Mouse (Mus musculus): Measurements from ENCODE around the gene Cep57. TPM values are rescaled to one million over a fixed set of nuclear protein-coding genes. Genes with fewer than 3 reads are reported as not detected.

Cep57 gene
- total and polyA plus RNA-seq, 3 experiments: 26.5 to 50.6 (median 49.4) TPM

DNA sequence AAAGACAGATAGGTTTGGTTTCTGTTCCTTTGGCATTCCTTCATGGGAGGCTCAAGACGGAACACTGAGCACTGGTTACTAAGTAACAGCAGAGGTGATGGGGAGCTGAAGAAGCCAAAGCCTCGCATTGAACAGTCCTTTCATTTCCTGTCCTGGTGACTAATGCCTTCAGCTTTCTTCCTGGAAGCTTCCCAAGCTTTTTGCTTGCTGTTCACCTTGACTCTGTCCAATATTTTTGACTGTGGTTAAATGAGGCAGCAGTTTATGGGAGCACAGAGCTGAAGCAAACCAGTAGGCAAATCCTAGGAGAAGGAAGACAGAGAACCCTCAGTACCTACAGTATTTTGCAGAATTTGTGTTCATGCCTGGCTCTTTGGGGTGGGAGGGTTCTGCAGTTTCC lies 48.4 kb upstream of the Cep57 start:
- no peaks in the 10 kb centered on the region for H3K4me1 ChIP-seq (ENCODE audit: control insufficient read depth in 1 of 2, insufficient read depth in 2 of 2)
- DNase-seq (ENCODE audit: extremely low read depth): no peak
- TF ChIP-seq ETS1 (conservative IDR thresholded peaks at IDR 0.05; ENCODE audit: low read depth, low read length) (no peak), MEF2A (IDR thresholded peaks at IDR 0.05; ENCODE audit: borderline replicate concordance, low read depth, low read length) (no peak), GABPA (IDR thresholded peaks at IDR 0.05; ENCODE audit: insufficient replicate concordance, low read depth, low read length) (no peak), CTCF (conservative IDR thresholded peaks at IDR 0.05 in 1 of 2, IDR thresholded peaks at IDR 0.05 in 1 of 2; ENCODE audit: low read depth in 2 of 2, low read length in 2 of 2) (no peak), ZC3H11A (IDR thresholded peaks at IDR 0.05; ENCODE audit: low read depth, low read length) (no peak), CHD1 (IDR thresholded peaks at IDR 0.05; ENCODE audit: low read depth, low read length) (no peak), TCF12 (IDR thresholded peaks at IDR 0.05; ENCODE audit: low read depth, low read length) (no peak), RCOR1 (conservative IDR thresholded peaks at IDR 0.05; ENCODE audit: low read depth, low read length) (no peak), JUND (conservative IDR thresholded peaks at IDR 0.05; ENCODE audit: low read depth, low read length) (no peak), POLR2A (IDR thresholded peaks at IDR 0.05; ENCODE audit: low read depth, low read length) (no peak), EP300 (IDR thresholded peaks at IDR 0.05; ENCODE audit: low read length) (no peak), POLR2AphosphoS2 (IDR thresholded peaks at IDR 0.05; ENCODE audit: low read depth, low read length) (no peak), NELFE (IDR thresholded peaks at IDR 0.05; ENCODE audit: low read depth, low read length) (no peak), USF2 (conservative IDR thresholded peaks at IDR 0.05; ENCODE audit: low read depth, low read length) (no peak)
- H3K79me2 ChIP-seq (replicated peaks; ENCODE audit: control insufficient read depth, extremely low read depth, insufficient read depth, poor library complexity, severe bottlenecking): no peaks in the 10 kb centered on the region
- in situ Hi-C loops (cut with MboI; ENCODE audit: low pct_ligation_motif_present, low pct_unique_long_range_greater_than_20kb, low sequenced_read_pairs) (loop anchor here (25.0 kb wide), 2 partner anchors 287 to 812 kb away; no protein-coding TSS in a partner anchor), dilution Hi-C loops (cut with MboI; ENCODE audit: extremely low pct_ligation_motif_present, extremely low pct_unique_long_range_greater_than_20kb, low sequenced_read_pairs) (no loop called here)
- H3K9ac ChIP-seq (ENCODE audit: insufficient read depth, low read depth): no peak overlapping the region
- H3K27me3 ChIP-seq (replicated peaks): no peaks in the 10 kb centered on the region
- no peaks in the 10 kb centered on the region for H3K9me3 ChIP-seq (replicated peaks; ENCODE audit: low read length)
- no peaks in the 10 kb centered on the region for H3K36me3 ChIP-seq (replicated peaks in 1 of 2; ENCODE audit: control insufficient read depth in 1 of 2, insufficient read depth in 1 of 2, low read length in 1 of 2)
- no peak overlapping the region for H3K4me2 ChIP-seq (ENCODE audit: insufficient read depth, low read depth, poor library complexity, severe bottlenecking)
- H3K27ac ChIP-seq (ENCODE audit: insufficient read depth, low read depth): no peak overlapping the region
- H3K4me3 ChIP-seq (replicated peaks in 1 of 3; ENCODE audit: low read depth in 2 of 3, low read length in 2 of 3, poor library complexity in 1 of 3): no peak overlapping the region

DNA sequence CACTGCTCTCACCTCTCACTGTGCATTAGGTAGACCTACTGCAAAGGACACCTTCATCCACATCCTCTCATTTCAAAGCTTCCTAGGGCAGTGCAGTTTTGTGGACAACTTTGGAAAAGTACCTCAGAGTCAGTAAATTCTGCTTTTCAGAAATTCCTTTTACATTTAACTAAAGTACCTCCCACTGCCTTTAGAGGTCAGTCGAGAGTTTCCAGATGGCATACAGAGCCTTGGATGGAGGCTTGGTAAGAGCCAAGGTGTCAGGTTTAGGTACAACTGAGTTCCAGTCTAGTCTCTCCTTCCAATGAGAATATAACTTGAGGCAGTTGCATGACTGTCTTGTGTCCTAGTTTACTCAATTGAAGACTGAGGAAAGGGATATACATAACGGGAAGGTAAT lies 47.5 kb upstream of the Cep57 start:
- H3K27ac ChIP-seq (ENCODE audit: insufficient read depth, low read depth): no peak overlapping the region
- dilution Hi-C loops (cut with MboI; ENCODE audit: extremely low pct_ligation_motif_present, extremely low pct_unique_long_range_greater_than_20kb, low sequenced_read_pairs): no loop called here
- DNase-seq (ENCODE audit: extremely low read depth): peak; percentile 42
- in situ Hi-C loops (cut with MboI; ENCODE audit: low pct_ligation_motif_present, low pct_unique_long_range_greater_than_20kb, low sequenced_read_pairs): no loop called here
- no peak overlapping the region for H3K4me3 ChIP-seq (replicated peaks in 1 of 3; ENCODE audit: low read depth in 2 of 3, low read length in 2 of 3, poor library complexity in 1 of 3)
- TF ChIP-seq USF2 (conservative IDR thresholded peaks at IDR 0.05; ENCODE audit: low read depth, low read length) (no peak), SMC3 (IDR thresholded peaks at IDR 0.05; ENCODE audit: low read depth, low read length) (peak; percentile 67), ELF1 (IDR thresholded peaks at IDR 0.05; ENCODE audit: low read depth, low read length) (no peak), CTCF (conservative IDR thresholded peaks at IDR 0.05 in 1 of 2, IDR thresholded peaks at IDR 0.05 in 1 of 2; ENCODE audit: low read depth in 2 of 2, low read length in 2 of 2) (peak; percentile 71 to 76), POLR2A (IDR thresholded peaks at IDR 0.05; ENCODE audit: low read depth, low read length) (no peak), HCFC1 (IDR thresholded peaks at IDR 0.05; ENCODE audit: low read depth, low read length) (no peak), NRF1 (IDR thresholded peaks at IDR 0.05; ENCODE audit: low read depth, low read length) (no peak), USF1 (IDR thresholded peaks at IDR 0.05; ENCODE audit: low read depth, low read length) (no peak), CHD2 (IDR thresholded peaks at IDR 0.05; ENCODE audit: low read length) (no peak), ZMIZ1 (IDR thresholded peaks at IDR 0.05; ENCODE audit: low read depth, low read length) (no peak), JUND (conservative IDR thresholded peaks at IDR 0.05; ENCODE audit: low read depth, low read length) (no peak), RAD21 (IDR thresholded peaks at IDR 0.05; ENCODE audit: low read depth, low read length) (peak; percentile 72), ETS1 (conservative IDR thresholded peaks at IDR 0.05; ENCODE audit: low read depth, low read length) (no peak), MYC (IDR thresholded peaks at IDR 0.05; ENCODE audit: low read depth, low read length) (no peak), PAX5 (IDR thresholded peaks at IDR 0.05; ENCODE audit: low read length) (no peak), CHD1 (IDR thresholded peaks at IDR 0.05; ENCODE audit: low read depth, low read length) (no peak), UBTF (IDR thresholded peaks at IDR 0.05; ENCODE audit: low read depth, low read length) (no peak), ZNF384 (IDR thresholded peaks at IDR 0.05; ENCODE audit: low read depth, low read length) (no peak), JUN (IDR thresholded peaks at IDR 0.05; ENCODE audit: insufficient read depth, low read depth, low read length) (no peak), MAX (IDR thresholded peaks at IDR 0.05; ENCODE audit: low read length) (no peak)
- no peaks in the 10 kb centered on the region for H3K79me2 ChIP-seq (replicated peaks; ENCODE audit: control insufficient read depth, extremely low read depth, insufficient read depth, poor library complexity, severe bottlenecking)
- no peak overlapping the region for H3K4me2 ChIP-seq (ENCODE audit: insufficient read depth, low read depth, poor library complexity, severe bottlenecking)
- no peaks in the 10 kb centered on the region for H3K9me3 ChIP-seq (replicated peaks; ENCODE audit: low read length)
- H3K27me3 ChIP-seq (replicated peaks): no peaks in the 10 kb centered on the region
- H3K36me3 ChIP-seq (replicated peaks in 1 of 2; ENCODE audit: control insufficient read depth in 1 of 2, insufficient read depth in 1 of 2, low read length in 1 of 2): no peaks in the 10 kb centered on the region
- H3K9ac ChIP-seq (ENCODE audit: insufficient read depth, low read depth): no peak overlapping the region
- H3K4me1 ChIP-seq (ENCODE audit: control insufficient read depth in 1 of 2, insufficient read depth in 2 of 2): no peaks in the 10 kb centered on the region
